Mouse (Mus musculus): Measurements from ENCODE around the gene Gm609.
"Not testable (repeated sequence)": the region's sequence is repeated elsewhere in the genome, so short reads cannot be mapped to it uniquely, and the experiment has no call there.

Gm609 gene

DNA sequence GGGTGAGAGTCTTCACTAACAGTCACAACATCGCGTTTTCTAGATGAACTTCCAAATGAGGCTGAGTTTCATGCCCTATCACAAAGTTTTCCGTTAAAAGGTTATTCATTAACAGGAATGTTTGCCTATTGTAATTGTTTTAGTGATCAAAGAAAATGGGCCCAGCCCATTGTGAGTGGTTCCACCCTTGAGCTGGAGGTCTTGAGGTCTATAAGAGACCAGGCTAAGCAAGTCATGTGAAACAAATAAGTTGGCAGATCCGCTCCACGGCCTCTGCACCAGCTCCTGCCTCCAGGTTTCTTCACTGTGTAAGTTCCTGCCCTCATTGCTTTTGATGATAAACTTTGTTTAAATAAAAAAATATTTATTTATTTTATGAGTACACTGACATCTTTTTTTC, at the start of gene Gm609:
TSS of gene Gm609 (minus strand) at position 43 of the 400 bp plus-strand sequence.
- no peak for DNase-seq (ENCODE audit: low read depth, low spot score)

DNA sequence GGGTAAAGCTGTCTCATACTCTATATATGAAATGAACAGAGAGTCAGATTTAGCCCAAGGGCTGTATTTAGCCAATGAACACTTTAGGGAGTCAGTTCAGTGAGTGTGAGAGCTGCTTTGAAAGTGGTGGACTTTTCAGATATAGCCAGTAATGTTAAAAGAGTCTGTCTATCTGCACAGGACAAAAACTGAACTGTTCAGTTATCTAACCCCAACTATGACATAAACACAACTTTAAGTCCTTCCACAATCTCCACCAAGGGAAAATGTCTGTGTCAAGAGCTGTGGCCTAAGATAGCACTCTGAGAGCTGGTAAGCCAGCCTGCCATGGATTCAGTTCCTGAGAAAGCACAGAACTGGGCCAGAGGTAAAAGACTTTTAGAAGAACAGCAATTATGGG, 49.3 kb upstream of the Gm609 start:
- no peak for DNase-seq (ENCODE audit: low read depth, low spot score)

- not testable (repeated sequence) for DNase-seq (ENCODE audit: low read depth, low spot score)
Measured at GRCm38 (mm10) chr16:45538342-45538741, 45.6 kb upstream of the Gm609 start.

- no peak for DNase-seq (ENCODE audit: low read depth, low spot score)
Measured at GRCm38 (mm10) chr16:45535009-45535408, 42.2 kb upstream of the Gm609 start, which contains the start of gene Slc9c1. Slc9c1 (plus strand) TSS chr16:45535309.

DNA sequence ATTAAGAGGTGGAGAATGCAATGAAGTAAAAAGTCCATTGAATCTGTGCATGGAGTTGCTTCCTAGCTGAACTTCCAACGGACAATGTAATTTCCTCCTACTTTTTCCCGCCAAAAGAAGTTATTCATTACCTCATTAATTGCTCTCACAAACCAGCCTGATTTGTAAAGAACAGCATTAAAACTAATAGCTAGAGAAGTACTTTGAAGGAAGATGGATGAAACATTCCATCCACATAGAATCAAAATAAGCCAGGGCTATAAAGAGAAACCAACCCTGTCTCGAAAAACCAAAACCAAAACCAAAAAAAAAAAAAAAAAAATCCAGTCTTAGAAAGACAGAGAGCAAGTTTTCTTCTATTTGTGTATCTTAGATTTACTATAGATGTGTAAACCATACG, 39.2 kb upstream of the Gm609 start, which contains the start of gene Gm17783:
TSS of gene Gm17783 (minus strand) at position 101 of the 400 bp plus-strand sequence.
- no peak for DNase-seq (ENCODE audit: low read depth, low spot score)

- DNase-seq (ENCODE audit: low read depth, low spot score): no peak
Measured at GRCm38 (mm10) chr16:45525551-45525950, 32.8 kb upstream of the Gm609 start.

GRCm38 (mm10) chr16:45495326-45495725, 2.6 kb upstream of the Gm609 start:
- no peak for DNase-seq (ENCODE audit: low read depth, low spot score)

- DNase-seq (ENCODE audit: low read depth, low spot score): no peak
Measured at GRCm38 (mm10) chr16:45476991-45477390, 15.8 kb downstream of the Gm609 start.

DNA sequence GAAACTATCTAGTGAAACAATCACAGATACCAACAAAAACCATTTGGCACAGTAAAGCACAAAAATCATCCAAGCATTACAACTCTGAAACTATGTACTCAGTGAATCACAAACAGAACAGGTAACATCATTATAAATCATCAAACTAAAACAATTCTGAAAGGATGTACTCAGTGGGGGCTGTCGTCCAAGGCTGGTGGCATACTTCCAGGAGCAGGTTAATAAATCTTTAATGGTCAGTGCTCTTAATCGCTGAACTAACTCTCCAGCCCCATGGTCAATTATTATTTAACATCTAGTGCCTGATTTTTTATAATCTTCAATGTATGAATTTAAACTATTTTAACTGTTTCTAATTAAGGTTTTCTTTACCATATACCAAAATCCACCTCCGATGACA, 20.9 kb downstream of the Gm609 start:
- DNase-seq (ENCODE audit: low read depth, low spot score): not testable (repeated sequence)

DNA sequence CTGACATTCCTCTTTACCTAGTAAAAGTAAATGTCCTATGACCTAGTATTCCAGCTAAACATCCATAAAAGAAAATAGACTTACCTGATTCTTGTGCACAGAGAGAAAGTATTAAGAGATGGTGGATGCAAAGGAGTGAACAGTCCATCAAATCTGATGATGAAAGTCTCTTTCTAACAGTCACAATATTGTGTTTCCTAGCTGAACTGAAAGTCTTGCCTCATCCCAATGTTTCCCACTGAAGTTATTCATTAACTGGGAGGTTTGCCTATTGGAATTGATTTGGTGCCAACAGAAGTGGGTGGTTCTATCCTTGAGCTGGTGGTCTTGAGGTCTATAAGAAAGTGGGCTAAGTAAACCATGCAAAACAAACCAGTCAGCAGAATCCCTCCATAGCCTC, 38.0 kb downstream of the Gm609 start:
- DNase-seq (ENCODE audit: low read depth, low spot score): no peak

DNA sequence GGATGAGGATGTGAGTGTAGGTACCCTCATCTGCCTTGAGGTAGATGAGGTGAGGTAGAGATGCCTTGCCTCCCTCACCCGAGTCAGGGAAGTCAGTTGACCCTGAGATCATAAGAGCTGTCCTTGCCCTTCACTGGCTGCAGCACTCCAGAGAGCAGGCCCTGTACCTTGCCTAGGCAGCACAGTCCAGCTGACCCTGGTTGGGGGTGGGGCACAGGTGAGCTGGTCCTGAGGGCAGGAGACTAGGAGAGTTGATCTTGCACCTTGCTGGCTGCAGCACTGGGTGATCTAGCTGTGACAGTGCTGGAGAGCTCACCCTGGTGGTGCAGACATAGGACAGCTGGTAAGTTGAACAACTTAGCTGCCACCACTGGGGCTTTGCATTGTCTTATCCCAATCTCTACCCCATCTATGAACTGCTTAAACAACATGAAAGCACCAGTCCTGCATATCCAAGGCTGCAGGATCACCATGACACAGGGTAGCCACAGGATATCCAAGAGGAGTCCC, 55.5 kb downstream of the Gm609 start:
- DNase-seq (ENCODE audit: low read depth, low spot score): peak; percentile 4

GRCm38 (mm10) chr16:45435591-45435990, 57.2 kb downstream of the Gm609 start:
- DNase-seq (ENCODE audit: low read depth, low spot score): no peak

DNA sequence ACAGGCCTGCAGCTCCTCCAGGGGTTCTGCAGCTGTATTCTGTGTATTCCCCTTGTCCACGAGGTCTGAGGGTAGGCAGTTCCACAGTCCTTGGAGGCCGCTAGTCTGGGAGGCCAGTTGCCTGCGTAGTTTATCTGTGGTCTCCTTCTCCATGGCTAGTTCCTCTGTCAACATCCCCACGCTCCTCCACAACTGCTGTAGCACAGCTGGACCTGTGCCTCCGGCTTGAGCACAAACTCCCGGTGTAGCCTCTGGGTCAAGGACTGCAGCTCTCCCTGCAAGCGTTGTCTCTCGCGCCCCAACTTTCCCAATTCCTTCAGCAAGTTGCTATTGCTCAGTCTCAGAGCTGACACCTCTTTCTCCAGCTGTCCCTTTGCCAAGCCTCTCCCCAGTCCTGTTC, 65.1 kb downstream of the Gm609 start:
- no peak for DNase-seq (ENCODE audit: low read depth, low spot score)

GRCm38 (mm10) chr16:45413497-45413896, 79.3 kb downstream of the Gm609 start:
- DNase-seq (ENCODE audit: low read depth, low spot score): peak; percentile 66

DNA sequence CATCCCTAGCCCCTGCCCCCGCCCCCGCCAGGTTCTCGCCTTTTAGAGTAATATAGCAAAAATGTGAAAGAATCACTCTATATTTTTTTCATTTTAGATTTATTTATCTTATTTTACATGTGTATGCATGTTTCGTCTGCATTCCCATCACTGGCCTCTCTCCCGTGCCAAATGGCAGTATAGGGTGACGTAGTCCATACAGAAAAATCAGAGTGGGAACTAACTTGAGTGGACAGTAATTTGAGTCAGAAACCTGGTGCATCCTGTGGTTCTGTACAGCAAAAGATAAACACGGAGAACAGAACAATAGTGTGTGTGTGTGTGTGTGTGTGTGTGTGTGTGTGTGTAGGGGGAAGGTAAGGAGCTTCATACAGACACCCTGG, 83.7 kb downstream of the Gm609 start:
- DNase-seq (ENCODE audit: low read depth, low spot score): not testable (repeated sequence)

DNA sequence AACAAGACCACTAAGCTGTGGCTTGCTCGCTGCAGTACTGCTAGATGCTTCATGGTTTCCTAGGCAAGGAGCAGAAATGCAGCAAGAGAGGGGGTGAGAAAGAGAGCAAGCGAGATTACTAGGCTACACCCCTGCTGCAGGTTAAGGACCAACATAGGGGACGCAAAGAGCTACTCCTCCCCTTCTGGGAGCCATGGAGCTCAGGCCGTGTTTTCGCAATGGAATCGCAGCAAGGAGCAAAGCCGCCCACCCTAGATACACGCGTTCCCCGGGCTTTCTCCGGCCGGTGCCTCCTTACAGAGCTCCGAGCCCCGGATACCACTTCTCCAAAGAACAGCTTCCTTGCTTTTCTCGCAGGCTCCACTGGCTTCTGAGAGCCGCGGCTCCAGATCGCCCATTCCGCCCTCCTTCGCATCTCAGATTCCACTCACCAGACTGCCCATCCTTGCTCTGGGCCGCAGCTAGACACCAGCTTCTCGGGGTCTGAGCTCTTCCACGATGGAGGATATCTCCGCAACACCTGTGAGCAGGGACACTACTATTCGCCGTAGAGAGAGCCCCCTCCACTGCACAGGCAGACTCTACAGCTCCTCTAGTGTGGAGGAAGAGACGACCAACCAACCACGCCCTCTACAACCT, 84.2 kb downstream of the Gm609 start, which contains the start of gene Cd200:
TSS of gene Cd200 (minus strand) at position 629 of the 639 bp plus-strand sequence.
- peak; percentile 70 for DNase-seq (ENCODE audit: low read depth, low spot score)

DNA sequence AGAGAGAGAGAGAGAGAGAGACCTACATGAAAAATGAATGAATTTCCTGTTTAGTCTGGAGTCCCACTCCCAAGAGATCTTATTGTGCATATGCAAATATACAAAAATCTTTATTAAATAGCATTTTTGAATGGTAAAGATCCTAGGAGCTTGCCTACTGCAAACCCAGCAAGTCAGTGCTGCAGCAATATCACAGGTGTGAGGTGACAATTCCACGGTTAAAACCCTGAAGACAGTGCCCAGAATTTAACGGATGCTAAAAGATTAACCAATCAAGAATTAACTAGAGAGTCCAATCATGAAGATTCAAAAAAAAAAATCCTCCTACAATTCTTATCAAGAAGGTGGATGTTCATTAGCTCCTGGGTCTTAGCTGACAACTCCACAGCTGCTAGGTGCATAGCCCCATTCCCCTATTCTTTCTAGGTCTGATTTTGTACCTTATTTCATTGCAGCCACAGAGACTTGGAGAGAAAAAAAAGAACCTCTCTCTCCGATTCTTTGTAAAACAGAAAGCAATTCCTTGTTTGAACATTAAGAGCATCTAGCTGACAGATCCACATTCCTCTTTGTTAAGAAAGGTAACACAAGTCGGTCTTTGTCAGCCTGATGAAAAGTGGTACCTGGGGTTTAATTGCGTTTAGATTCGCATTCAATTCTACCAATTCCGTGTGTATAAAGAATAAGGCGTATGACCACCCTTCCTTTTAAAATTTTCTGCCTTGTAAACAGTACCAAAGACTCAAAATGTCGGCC, 84.9 kb downstream of the Gm609 start:
- peak; percentile 22 for DNase-seq (ENCODE audit: low read depth, low spot score)

DNA sequence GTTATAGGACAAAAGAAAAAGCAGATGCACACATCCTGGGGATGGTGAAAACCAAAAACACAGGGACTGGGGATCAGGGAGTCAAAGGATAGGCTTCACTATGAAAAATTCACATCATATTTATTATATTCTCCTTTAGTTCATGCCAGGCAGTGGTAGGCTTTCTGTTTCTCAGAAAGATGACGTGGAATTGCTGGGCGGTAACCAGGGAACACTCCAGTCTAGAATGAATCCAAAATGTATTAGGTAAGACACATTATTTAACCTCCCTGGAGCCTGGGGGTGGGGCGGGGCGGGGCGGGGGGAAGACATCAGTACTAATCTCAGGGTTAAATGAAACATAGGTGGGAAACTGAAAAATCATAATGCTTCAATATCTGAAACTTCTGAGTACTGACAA, 85.7 kb downstream of the Gm609 start:
- DNase-seq (ENCODE audit: low read depth, low spot score): no peak

DNA sequence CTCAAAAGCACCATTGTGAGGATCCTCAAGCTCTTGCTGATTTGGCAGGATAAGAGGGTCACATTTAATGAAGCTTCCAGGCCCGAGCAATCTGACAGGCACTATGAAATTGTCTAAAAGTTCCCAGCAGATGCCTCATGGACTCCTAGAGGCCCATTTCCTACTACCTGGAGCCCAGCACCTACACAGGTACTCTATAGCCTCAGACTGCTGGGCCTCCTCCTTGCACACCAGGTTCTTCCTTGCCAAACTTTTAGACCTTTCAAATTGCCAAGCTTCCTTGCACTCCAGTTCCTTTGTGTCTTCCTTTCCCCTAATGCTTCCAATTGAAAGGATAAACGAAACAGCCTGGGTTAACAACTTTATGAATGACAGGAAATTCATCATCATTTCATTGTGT, 89.8 kb downstream of the Gm609 start:
- DNase-seq (ENCODE audit: low read depth, low spot score): no peak

GRCm38 (mm10) chr16:45402036-45402435, 90.7 kb downstream of the Gm609 start:
- no peak for DNase-seq (ENCODE audit: low read depth, low spot score)

- DNase-seq (ENCODE audit: low read depth, low spot score): no peak
Measured at GRCm38 (mm10) chr16:45399947-45400555, 92.7 kb downstream of the Gm609 start.

DNA sequence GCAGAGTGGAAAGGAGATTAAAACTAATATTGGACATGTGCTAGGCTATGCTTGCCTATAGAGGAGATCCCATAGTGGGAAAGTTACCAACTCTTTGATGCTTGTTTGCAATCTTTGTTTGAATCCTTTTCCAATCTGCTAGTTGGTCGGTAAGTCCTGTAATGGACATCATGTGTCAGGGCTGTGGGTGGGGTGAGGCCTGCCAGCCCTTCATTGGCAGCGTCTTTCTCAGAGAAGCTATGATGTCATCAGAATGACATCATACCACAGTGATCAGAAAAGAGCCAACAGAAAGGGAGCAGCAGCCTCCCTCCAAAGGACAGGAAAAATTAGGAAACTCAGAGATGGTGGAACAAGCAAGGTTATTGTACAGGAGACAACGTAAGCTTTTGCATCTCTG, 93.4 kb downstream of the Gm609 start:
- DNase-seq (ENCODE audit: low read depth, low spot score): no peak

Data from CD4-positive helper T cell, adult 2 months (primary cell).